Mouse (Mus musculus) CD4-positive, CD25-positive, alpha-beta regulatory T cell (primary cell): ENCODE results near the gene Rbmxl2. TPM values are rescaled to one million over a fixed set of nuclear protein-coding genes. Genes with fewer than 3 reads are reported as not detected.

Source experiments
- polyA plus RNA-seq: library from polyadenylated mRNA; unstranded; fragments of 100-300 nt; shearing (Covaris generic); gene quantifications from one replicate; pipeline ENCODE4 v1.2.1, GENCODE M21; 2017

Gene Rbmxl2
- polyA plus RNA-seq, result not detected

DNA sequence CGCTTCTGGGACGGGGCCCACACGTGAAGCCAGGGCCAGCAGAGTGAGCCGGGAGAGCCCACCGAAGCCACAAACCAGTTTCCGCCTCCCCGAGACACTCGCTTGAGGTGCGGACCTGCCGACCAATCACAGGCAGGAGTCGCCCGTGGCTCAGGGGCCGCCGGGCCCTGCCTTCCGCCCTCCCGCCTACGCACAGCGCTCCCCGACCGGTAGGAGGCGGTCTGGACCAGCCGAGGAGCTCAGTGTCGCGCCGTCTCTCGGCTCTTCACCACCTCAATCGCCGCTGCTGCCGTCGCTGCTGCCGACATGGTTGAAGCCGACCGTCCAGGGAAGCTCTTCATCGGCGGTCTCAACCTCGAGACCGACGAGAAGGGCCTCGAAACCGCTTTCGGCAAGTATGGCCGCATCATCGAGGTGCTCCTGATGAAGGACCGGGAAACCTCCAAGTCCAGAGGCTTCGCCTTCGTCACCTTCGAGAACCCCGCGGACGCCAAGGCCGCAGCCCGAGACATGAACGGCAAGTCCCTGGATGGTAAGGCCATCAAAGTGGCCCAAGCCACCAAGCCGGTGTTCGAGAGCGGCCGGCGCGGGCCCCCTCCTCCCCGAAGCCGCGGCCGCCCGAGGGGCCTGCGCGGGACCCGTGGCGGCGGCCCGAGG, at the start of gene Rbmxl2:
Gene Rbmxl2 (plus strand): TSS at position 242 of the 657 bp plus-strand sequence.

GRCm38 (mm10) chr7:107166690-107167089, 42.6 kb upstream of the Rbmxl2 start, which contains the start of gene Nlrp14:
Gene Nlrp14 (plus strand): TSS chr7:107166990.

Other genes with a start within 250 kb of the Rbmxl2 start
- 0.19 TPM for gene Olfr6, start 245.5 kb upstream of the Rbmxl2 start, polyA plus RNA-seq
- not detected for gene Olfr711, start 234.0 kb upstream of the Rbmxl2 start, polyA plus RNA-seq
- gene Olfr2, start 203.4 kb upstream of the Rbmxl2 start, polyA plus RNA-seq, result not detected
- gene Olfr713, start 178.3 kb upstream of the Rbmxl2 start, polyA plus RNA-seq, result not detected
- gene Olfr714, start 138.5 kb upstream of the Rbmxl2 start, polyA plus RNA-seq, result not detected
- gene Olfr17, start 116.2 kb upstream of the Rbmxl2 start, polyA plus RNA-seq, result not detected
- not detected for gene Olfr715b, start 99.1 kb upstream of the Rbmxl2 start, polyA plus RNA-seq
- gene Olfr715, start 78.4 kb upstream of the Rbmxl2 start, polyA plus RNA-seq, result 0.05 TPM
- gene Olfr716, start 71.1 kb upstream of the Rbmxl2 start, polyA plus RNA-seq, result 0.07 TPM
- gene Nlrp14, start 42.5 kb upstream of the Rbmxl2 start, polyA plus RNA-seq, result not detected
- gene Syt9, start 161.3 kb downstream of the Rbmxl2 start, polyA plus RNA-seq, result not detected